Mouse (Mus musculus): ENCODE measurements around the gene Kmt5a.
A peak's percentile ranks its signal among the peaks of the same experiment; 100 is the strongest.
"Not testable (repeated sequence)": the region's sequence is repeated elsewhere in the genome, so short reads cannot be mapped to it uniquely, and the experiment has no call there.

Gene Kmt5a

DNA sequence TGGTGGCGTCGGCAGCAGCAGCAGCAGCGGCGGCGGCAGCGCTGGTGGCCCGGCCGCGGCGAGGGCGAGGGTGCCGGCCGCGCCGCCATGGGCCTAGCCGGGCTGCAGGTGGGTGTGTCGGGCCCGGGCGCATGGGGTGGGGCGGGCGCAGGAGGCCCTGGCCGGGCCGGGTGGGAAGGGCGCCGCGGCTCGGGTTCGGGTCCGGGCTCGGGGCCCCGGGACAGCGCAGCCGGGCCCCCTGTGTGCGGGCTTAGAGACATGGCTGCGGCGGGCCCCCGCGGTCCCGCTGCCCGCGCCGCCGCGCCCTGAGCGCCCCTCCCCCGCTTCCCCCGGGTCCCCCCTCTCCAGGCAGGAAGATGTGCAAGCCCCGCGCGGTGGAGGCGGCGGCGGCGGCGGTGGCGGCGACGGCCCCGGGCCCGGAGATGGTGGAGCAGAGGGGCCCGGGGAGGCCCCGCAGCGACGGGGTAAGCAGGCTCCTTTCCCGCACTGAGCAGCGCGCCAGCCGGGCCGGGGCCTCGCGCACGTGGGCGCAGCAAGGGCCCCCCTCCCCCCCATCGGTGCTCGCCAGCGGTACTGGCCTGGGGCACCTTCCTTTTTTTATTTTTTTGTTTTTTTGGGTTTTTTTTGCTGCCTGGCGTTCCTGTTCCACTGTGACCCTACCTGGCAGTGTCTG is 6.0 kb downstream of the Kmt5a start:
- DNase-seq (ENCODE audit: low spot score in 2 of 2) = peak in 1 of 2 experiments; percentile 35

DNA sequence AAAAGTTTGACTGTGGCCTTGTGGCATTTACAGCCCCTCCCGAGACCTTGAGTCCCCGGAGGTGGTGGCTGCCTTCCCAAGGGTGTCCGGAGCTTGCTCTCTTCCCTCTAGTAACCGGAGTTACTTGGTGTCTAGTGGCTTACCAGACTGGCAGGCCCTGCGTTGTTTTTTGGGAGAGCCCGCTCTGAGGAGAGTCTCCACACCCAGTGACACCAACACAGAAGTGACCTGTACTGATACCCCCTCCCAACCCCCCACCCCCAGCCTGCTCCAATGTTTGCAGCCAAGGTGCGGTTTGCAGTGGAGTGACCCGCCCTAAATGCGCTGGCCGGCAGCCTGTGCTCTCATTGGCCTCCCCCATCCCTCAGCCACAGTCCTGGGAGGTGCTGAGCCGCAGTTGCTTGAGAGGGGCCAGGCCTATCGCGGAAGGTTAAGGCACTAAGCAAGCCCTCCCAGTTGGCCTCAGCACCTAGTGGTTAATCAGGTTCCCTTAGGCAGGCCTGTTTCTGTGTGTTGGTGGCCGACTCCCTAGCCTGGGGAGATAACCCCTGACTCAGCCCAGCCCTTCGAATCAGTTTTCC is 6.7 kb downstream of the Kmt5a start:
- DNase-seq (ENCODE audit: low spot score in 2 of 2) = no peak

DNA sequence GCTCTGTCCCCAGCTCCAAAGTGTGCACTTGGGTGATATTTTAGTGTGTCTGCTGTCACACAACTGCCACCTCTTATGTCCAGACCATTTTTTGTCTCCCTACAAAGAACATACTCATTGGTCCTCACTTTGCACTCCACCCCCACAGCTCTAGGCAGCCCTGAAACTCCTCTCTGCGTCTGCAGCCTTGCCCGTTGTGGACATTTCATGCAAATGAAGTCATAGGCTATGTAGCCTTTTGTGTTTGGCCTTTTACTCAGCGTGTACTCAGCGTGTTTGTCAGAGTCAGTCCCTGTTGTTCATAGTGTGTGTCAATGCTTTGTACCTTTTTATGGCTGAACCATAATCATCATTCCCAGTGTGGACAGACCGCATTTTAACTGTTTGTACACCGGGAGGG is 9.8 kb downstream of the Kmt5a start:
- no peak for DNase-seq (ENCODE audit: low spot score in 2 of 2)

DNA sequence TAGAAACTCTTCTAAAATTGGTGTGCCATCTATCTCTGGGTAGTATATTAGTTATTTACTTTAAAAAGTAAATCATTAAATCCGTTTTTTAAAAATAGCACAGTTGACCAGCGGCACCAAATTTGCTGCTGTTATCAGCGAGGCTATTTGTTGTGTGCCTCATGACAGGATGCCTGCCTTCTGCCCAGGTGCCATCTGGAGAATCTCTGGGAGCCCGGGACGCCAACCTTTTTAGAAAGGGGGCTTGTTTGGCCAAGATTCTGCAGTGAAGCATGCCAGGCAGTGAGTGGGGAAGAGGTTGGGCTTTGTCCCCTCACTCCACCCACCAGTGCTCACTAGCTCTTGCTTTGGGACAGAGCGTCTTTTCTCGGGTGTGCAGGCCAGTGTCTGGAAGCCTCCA is 10.3 kb downstream of the Kmt5a start:
- no peak for DNase-seq (ENCODE audit: low spot score in 2 of 2)

DNA sequence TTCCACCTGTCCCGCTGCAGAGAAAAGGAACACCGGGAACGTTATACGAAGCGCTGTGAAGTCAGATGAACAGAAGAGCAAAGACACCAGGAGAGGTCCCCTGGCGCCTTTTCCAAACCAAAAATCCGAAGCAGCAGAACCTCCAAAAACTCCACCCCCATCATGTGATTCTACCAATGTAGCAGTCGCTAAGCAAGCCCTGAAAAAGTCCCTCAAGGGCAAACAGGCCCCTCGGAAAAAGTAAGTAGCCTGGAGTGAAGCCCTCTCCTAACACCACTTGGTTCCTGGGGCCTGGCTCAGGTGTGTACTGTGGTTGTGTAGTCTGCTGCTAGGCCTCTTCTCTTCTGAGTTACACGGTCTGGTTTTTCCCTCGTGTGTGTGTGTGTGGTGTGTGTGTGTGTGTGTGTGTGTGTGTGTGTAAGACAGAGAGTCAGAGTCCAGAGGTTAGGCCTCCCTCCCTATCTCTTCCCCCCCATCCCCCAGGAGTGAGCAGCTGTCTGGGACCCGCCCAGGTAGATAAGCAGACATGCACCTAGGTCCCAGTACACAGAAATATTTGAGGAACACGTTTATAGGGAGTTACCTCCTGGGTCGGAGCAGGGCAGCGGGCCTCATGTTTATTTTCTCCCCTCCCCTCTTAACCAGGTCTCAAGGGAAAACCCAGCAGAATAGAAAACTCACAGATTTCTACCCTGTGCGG is 11.1 kb downstream of the Kmt5a start:
- no peak for DNase-seq (ENCODE audit: low spot score in 2 of 2)

DNA sequence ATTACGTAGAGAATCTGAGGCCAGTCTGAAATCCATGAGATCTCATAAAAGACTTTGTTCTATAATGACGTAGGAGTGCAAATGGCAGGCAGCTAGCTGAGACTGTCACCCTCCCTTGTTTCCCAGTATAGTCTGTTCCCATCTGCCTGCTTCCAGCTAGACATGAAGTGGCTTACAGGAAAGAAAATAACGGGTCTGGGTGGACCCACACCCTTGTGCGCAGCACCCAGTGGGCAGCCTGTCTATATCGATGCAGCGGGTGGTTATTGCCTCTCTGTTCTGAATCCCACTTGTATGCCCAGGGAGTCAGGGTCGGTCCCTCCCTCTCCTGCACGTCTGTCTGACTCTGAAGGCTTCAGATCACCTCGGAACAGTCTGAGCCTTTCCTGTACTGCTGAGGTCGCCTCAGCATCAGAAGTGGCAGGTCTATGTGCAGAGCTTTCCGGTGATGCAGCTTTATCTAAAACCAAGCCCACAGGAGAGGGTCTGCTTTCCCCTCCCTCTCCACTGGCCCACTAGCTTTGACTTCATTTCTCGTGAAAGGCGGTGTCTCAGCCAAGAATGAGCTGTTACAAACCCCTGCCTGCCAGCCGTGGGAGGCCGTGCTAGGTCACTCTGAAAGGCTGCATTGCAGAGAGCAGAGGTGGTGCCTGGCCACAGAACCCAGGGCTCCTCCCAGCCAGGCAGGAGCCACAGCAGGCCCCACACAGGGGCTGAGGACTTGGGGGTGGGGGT is 12.9 kb downstream of the Kmt5a start:
- no peak for DNase-seq (ENCODE audit: low spot score in 2 of 2)

DNA sequence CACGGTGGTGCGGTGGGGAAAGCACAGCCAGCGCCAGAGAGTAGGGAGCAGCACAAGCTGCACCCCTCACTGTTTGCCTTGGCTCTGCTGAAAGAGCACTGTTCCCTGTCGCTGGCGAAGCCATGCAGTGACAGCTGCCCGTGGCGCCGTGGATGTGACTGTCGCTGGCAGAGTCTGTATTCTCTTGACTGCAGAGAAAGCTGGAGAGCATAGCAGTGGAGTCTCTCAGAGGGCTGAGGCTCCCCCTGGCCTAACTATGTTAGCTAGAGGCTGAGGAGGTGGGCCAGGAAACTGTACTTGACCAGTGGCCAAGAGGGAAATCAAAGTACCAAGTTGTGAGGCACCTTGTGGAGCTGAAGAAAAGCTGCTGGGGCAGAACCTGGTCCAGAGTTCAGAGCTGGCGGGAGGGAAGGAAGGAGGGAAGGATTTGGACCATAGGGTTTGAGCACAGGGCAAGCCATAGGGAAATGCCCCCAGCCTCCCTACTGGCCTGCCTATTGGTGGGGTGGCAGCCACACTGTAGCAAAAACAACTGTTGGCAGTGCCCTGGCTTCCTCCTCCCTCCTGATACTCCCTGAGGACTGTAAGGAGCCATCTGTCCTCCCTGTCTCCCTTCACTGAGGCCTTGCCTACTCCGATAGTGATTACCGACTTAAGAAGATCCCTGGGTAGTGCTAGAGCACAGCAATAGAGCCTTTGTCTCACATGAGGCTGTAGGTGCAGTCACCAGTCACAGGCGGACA is 13.8 kb downstream of the Kmt5a start:
- peak in 1 of 2 experiments; percentile 25 for DNase-seq (ENCODE audit: low spot score in 2 of 2)

DNA sequence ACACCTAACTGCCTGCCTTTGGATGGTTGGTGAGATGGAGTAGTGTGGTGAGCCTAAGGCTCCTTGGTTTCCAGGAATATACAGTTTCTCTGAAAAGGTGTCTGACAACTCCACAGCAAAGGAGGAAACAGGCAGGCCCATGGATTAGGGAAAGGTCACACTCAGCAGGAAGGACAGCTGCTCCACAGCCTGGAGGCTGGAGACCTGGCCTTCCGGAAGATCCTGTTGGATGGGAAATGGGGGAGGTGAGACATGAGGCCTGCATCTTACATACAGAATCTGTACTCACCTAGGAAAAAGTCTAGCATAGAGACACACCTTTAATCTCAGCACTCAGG is 14.3 kb downstream of the Kmt5a start:
- no peak for DNase-seq (ENCODE audit: low spot score in 2 of 2)

DNA sequence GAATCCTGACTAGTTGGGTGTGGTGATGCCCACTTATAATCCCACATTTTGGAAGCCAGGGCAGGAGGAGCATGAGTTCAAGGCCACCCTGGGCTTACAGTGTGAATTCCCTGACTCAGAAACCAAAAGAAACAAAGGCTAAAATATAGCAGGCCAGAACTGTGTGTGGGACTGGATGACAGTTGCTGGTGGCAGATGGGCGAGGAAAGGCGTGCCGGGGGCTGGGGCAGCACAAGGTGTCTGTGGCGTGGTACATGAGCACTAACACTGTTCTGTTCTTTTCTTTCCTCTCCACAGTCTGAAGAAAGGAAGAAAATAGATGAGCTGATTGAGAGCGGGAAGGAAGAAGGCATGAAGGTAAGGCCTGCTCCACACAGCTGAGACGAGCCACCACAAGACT is 17.0 kb downstream of the Kmt5a start:
- DNase-seq (ENCODE audit: low spot score in 2 of 2) = no peak

DNA sequence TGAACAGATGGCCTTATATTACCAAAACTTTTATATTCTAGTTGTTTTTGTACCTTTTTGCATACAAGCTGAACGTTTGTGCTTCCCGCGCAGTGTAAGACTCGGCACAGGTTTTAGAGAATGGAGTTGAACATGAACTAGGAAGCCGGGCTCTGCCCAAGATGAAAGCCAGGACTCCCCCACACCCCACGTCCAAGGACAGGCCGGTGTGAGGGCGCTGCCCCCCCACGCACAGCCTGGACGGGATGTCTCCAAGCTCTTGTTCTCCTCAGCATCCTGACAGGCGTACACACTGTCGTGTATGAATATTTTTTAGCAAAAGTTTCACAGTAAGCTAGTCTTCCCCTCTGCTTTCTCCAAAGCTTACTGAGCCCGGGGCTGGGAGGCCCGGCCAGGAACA is 21.2 kb downstream of the Kmt5a start:
- DNase-seq (ENCODE audit: low spot score in 2 of 2) = not testable (repeated sequence)

DNA sequence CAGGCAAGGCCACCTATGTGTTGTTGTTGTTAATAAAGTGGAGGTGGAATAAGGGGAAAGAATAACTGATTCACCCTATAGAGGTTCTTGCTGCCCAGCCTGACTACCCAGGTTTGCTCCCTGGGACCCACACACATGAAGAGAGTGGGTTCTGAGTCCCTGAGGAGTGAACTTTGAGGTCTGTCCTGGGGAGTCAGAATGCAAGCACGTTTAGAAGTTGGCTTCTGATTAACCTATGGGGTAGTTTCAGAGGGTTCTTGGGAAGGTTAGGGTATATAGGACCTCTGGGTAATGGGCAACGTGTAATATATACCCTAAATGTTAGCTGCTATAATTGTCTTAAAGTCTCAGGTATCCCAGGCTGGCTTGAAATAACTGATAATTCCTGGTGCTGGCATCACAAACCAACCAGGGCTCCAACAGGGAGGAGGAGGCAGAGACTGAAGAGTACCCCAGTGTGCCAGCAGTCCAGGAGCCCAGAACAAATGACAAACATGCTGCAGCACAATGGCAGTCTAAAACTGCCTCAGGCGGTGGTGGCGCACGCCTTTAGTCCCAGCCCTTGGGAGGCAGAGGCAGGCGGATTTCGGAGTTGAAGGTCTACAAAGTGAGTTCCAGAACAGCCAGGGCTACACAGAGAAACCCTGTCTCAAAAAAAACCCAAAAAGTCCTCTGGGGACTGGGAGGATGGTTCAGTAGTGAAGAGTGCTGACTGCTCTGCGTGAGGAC is 22.7 kb downstream of the Kmt5a start:
- DNase-seq (ENCODE audit: low spot score in 2 of 2) = no peak

DNA sequence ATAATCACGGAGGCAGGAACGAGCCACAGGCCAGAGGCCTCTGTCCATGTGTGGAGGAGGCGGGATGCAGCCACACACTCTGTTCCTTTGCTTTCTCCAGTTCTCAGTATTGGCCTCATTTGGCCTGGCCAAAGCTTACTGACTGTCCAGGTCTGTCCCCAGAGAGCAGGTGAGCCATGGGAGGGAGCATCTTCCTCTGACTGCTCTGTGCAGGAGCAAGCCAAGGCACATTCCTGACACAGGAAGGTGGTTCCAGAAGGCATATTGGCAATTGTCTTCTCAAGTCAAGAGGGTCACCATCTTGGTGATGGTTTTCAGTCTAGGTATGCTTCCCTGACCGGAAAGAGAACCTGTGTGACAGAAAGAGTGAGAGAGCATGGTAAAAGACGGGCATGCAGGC is 23.7 kb downstream of the Kmt5a start:
- no peak for DNase-seq (ENCODE audit: low spot score in 2 of 2)

DNA sequence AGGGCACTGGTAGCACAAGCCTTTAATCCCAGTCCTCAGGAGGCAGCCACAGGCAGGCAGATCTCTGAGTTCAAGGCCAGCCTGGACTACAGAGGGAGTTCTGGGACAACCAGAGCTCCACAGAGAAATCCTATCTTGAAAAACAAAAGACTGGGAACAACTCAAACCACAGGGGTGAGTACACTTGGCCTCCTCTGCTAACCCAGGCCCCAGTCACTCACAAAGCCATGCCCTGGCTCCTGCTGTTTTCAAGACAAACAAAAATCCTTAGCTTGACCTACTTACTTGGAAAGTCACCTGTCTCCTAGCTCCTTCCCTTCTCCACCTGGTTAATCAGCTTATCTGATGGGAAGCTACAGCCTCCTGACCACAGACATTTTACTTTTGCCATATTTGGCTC is 25.2 kb downstream of the Kmt5a start:
- no peak for DNase-seq (ENCODE audit: low spot score in 2 of 2)

DNA sequence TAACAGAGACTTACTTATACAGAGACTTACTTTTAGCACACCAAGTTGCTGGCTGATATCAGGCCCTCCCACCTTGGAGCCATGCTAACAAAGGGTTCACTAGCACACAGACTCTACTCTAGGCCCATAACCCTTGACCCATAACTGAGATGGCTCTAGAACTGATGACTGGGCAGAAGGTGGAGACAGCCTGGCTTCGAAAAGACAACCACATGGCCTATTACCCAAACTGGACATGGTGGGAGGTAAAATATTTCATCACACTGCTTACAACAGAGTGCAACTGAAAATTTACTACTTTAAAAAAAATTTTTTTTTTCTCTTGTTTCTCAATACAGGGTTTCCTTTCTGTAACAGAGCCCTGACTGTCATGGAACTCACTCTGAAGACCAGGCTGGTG is 28.0 kb downstream of the Kmt5a start:
- no peak for DNase-seq (ENCODE audit: low spot score in 2 of 2)

DNA sequence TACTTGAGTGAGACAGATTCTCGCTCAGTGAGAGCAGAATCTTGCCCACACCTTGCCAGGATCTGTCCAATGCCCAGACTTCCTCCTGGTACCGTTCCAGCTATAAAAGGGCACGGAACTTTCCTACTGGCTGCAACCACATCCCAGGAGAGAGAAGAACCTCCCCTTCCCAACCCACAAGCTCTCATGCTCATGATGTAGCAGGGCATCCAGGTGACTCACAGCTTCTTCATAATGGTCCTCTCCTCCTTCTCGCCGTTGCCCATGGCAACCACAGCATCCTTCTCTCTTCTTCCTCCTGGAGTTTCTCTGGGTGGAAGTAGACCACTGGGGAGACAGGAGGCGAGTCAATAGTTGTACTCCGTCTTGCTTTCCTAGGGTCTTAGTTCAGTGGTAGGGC is 28.6 kb downstream of the Kmt5a start:
- DNase-seq (ENCODE audit: low spot score in 2 of 2) = no peak

DNA sequence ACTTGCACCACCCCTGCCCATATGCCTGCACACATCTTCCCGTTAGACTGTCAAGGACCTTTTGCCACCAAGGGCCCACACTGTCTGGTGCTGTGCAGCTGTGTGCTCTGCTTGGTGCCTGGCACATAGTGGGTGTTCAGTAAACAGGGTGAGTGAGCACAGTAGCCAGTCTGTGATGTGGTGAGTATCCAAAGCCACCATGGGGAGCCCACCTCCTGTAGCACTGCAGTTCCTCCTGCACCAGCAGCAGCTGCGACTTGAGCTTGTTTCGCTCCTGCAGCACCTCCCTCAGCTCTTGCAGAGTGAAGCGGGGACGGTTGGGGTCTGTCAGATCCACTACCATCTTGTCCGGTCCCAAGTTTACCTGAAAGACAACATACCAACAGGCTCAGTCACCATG is 29.8 kb downstream of the Kmt5a start:
- DNase-seq (ENCODE audit: low spot score in 2 of 2) = no peak

DNA sequence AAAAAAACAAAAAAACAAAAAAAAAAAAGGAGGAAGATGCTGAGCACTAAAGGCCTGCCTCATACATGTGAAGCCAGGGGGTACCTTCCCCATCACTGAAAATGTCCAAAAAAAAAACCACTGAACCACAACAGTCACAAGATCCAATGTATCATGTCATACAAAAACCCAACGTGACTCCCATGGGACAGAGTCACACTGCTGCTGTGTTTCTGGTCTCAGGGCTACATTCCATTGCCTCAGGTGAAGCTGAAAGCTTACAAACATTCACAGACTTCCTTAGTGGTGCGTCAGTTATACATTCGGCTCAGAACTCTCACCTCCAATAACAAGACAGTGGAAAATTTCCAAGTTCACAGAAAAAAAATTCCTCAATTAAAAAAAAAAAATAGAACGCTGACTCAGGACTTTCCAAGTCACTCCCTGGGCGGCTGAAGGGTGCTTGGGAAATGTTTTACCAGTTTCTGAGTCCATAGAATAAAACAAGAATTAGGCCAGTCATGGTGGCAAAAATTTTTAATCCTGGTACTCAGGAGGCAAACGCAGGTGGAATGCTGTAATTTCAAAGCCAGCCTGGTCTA is 31.0 kb downstream of the Kmt5a start:
- DNase-seq (ENCODE audit: low spot score in 2 of 2) = no peak

DNA sequence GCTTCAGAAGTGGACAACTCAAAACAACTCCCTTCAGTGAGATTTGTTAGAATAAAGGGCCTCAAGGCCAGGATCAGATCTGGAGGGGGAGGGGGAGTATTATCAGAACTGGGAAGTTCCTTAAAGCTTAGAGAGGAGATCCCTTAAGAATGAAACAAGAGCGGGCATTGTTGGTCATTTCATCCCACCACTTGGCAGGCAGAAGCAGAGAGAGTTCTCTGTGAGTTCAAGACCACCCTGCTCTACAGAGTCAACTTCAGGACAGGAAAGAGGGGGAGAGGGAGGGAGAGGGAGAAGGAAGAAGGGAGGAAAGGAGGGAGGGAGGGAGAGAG is 39.1 kb downstream of the Kmt5a start:
- no peak for DNase-seq (ENCODE audit: low spot score in 2 of 2)

DNA sequence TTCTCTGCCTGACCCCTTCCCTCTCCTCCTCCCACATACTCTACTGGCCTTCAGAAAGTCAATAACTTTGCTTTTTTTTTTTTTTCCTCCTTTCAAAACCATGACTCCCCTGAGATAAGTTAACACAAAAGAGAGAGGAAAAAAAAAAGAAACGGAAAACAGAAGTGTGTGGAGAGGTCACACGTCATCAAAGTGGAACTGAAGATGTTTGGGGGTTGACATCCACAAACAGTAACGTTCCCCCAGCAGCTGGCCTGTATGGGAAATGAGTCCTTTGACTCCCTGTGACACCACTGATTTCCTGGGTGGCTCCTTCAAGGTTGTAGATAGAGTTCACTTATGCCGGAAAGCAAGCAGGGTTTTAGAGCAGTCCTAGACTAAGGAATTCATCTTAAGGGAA is 40.4 kb downstream of the Kmt5a start:
- no peak for DNase-seq (ENCODE audit: low spot score in 2 of 2)

DNA sequence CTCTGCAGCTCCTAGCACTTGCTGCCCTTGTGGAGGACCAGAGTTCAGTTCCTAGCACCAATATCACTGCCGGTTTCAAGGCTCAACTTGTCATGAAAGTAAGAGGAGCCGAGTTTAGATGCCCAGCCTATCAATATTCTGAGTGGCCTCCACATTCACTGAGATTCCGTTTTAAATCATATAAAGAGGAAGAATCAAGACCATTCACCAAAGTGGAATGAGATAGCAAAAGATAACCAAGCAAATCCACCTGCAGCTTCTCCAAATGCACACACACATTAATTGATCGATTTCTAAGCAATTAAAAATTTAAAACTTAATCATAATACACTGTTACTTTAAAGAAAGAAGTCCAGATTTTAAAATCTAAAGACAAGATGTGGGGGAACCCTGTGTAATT is 42.0 kb downstream of the Kmt5a start:
- no peak for DNase-seq (ENCODE audit: low spot score in 2 of 2)

DNA sequence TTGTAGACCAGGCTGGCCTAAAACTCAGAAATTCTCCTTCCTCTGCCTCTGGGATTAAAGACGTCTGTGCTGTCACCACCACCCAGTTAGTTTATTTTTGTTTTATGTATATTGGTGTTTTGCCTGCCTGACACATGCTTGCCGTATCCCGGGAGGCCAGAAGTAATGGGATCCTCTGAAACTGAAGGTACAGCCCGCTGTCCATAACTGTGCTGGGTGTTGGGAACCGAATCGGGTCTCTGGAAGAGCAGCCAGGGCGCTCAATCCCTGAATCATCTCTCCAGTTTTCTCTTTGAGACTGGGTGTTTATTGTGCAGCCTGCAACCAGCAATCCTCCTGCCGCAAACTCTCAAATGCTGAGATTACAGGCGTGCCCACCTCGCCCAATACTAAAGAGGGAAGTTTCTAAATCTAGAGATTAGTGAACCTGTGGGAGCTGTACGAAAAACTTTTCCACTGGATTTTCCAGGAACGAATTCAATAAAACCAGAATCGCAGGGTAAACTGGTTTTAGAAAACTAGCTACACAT is 42.8 kb downstream of the Kmt5a start:
- no peak for DNase-seq (ENCODE audit: low spot score in 2 of 2)

All from frontal cortex, postnatal 10 days (tissue).